Mouse (Mus musculus) inflammation-experienced regulatory T-cells, adult 6 months (primary cell): ENCODE measurements around the gene Ubald2. TPM values are rescaled to one million over a fixed set of nuclear protein-coding genes. Genes with fewer than 3 reads are reported as not detected.
"Not testable (repeated sequence)": the region's sequence is repeated elsewhere in the genome, so short reads cannot be mapped to it uniquely, and the experiment has no call there.

Experiments
- ATAC-seq: one replicate; pipeline ENCODE4 v1.8.0; 2017
- polyA plus RNA-seq, 3 experiments: library from polyadenylated mRNA; unstranded; fragments of 100-300 nt; shearing (Covaris generic); gene quantifications; one replicate each; pipeline ENCODE4 v1.2.1; 2017

Ubald2 gene
- polyA plus RNA-seq, 3 experiments from 2014 or later = 10.4 to 14.6 (median 10.6) TPM

- no peak for ATAC-seq
These were observed 32.2 kb downstream of the Ubald2 start, which contains the start of gene Qrich2 for GRCm38 (mm10) chr11:116466141-116466540. Gene Qrich2 (minus strand): TSS chr11:116466241.

- ATAC-seq = not testable (repeated sequence)
These were observed 34.4 kb downstream of the Ubald2 start for GRCm38 (mm10) chr11:116468338-116468737.

- ATAC-seq = no peak
These were observed 36.4 kb downstream of the Ubald2 start for GRCm38 (mm10) chr11:116470249-116470648.

- no peak for ATAC-seq
These were observed 37.0 kb downstream of the Ubald2 start for GRCm38 (mm10) chr11:116470896-116471295.

GRCm38 (mm10) chr11:116472275-116472674 is 38.4 kb downstream of the Ubald2 start:
- ATAC-seq = no peak

GRCm38 (mm10) chr11:116476041-116476440 is 42.1 kb downstream of the Ubald2 start:
- ATAC-seq = no peak

- ATAC-seq = no peak
These were observed 42.8 kb downstream of the Ubald2 start for GRCm38 (mm10) chr11:116476696-116477095.

- ATAC-seq = no peak
These were observed 43.4 kb downstream of the Ubald2 start for GRCm38 (mm10) chr11:116477160-116477759.

GRCm38 (mm10) chr11:116478978-116479377 is 45.1 kb downstream of the Ubald2 start:
- ATAC-seq = no peak

- no peak for ATAC-seq
These were observed 45.9 kb downstream of the Ubald2 start for GRCm38 (mm10) chr11:116479832-116480231.

GRCm38 (mm10) chr11:116480975-116481374 is 47.1 kb downstream of the Ubald2 start:
- no peak for ATAC-seq

- no peak for ATAC-seq
These were observed 47.9 kb downstream of the Ubald2 start for GRCm38 (mm10) chr11:116481776-116482175.

GRCm38 (mm10) chr11:116484261-116484660 is 50.4 kb downstream of the Ubald2 start:
- ATAC-seq = no peak

GRCm38 (mm10) chr11:116488207-116488606 is 54.3 kb downstream of the Ubald2 start:
- ATAC-seq = no peak

Other genes starting within 250 kb of the Ubald2 start
- 10 to 100 TPM; 49.0 to 66.5 (median 54.4) TPM for gene Ten1, start 235.2 kb upstream of the Ubald2 start, polyA plus RNA-seq
- gene Acox1, start 235.0 kb upstream of the Ubald2 start, polyA plus RNA-seq = 10 to 100 TPM; 10.3 to 14.2 (median 13.6) TPM
- gene Evpl, start 196.0 kb upstream of the Ubald2 start, polyA plus RNA-seq = not detected
- 10 to 100 TPM; 40.4 to 44.2 (median 42.3) TPM for gene Srp68, start 159.9 kb upstream of the Ubald2 start, polyA plus RNA-seq
- not detected for gene Galr2, start 153.2 kb upstream of the Ubald2 start, polyA plus RNA-seq
- gene Exoc7, start 126.9 kb upstream of the Ubald2 start, polyA plus RNA-seq = 10 to 100 TPM; 70.3 to 96.0 (median 70.6) TPM
- gene Foxj1, start 98.7 kb upstream of the Ubald2 start, polyA plus RNA-seq = not detected
- gene Rnf157, start 21.1 kb upstream of the Ubald2 start, polyA plus RNA-seq = 10 to 100 TPM in 1 of 3 experiments, 1 to 10 TPM in 2; 3.0 to 15.1 (median 8.5) TPM
- not detected for gene Qrich2, start 32.1 kb downstream of the Ubald2 start, polyA plus RNA-seq
- gene Prpsap1, start 60.1 kb downstream of the Ubald2 start, polyA plus RNA-seq = 10 to 100 TPM; 23.4 to 58.2 (median 50.6) TPM
- not detected for gene Sphk1, start 96.8 kb downstream of the Ubald2 start, polyA plus RNA-seq
- gene Ube2o, start 147.4 kb downstream of the Ubald2 start, polyA plus RNA-seq = 1 to 10 TPM; 1.5 to 2.2 (median 2.0) TPM
- not detected for gene Aanat, start 152.3 kb downstream of the Ubald2 start, polyA plus RNA-seq
- gene Rhbdf2, start 192.9 kb downstream of the Ubald2 start, polyA plus RNA-seq = 1 to 10 TPM; 3.4 to 9.3 (median 3.9) TPM
- not detected for gene Prcd, start 219.4 kb downstream of the Ubald2 start, polyA plus RNA-seq
- gene Cygb, start 220.2 kb downstream of the Ubald2 start, polyA plus RNA-seq = under 1 TPM in 2 of 3 experiments, not detected in 1; 0.24 to 0.32 TPM